In genomic region chr7:122189484-122189883, GRCm38 (mm10) we compare ENCODE assay signal across 8 mouse cellular contexts. TPM values are rescaled to one million over a fixed set of nuclear protein-coding genes. Genes with fewer than 3 reads are reported as not detected.
DNase-seq lines count a peak whose midpoint lies in the region; ATAC-seq and TF ChIP-seq lines count a peak whose summit lies in the region.

No protein-coding gene starts in this region.

- H3K4me3 ChIP-seq in cerebellum, adult 2 months (replicated peaks; ENCODE audit: insufficient read depth, low read depth, low read length) = no peak overlapping the region
- H3K4me3 ChIP-seq in layer of hippocampus, adult 2 months = no peak overlapping the region
- no peak overlapping the region for H3K4me3 ChIP-seq in G1E (ENCODE audit: low read depth, low read length)
- H3K4me3 ChIP-seq in liver, adult 2 months (ENCODE audit: insufficient read depth, low read depth, low read length) = no peak overlapping the region

- H3K36me3 ChIP-seq in G1E (replicated peaks) = no peaks in the 10 kb centered on the region
- H3K36me3 ChIP-seq in liver, adult 2 months (ENCODE audit: control insufficient read depth, insufficient read depth, low read length) = no peaks in the 10 kb centered on the region

- H3K27me3 ChIP-seq in cerebellum, adult 2 months (ENCODE audit: control insufficient read depth, insufficient read depth, low read length) = no peaks in the 10 kb centered on the region
- peaks cover 11% of the 10 kb centered on the region; the same call in 1 of the 2 replicates for H3K27me3 ChIP-seq in G1E (ENCODE audit: insufficient read depth, low read length)
- H3K27me3 ChIP-seq in liver, adult 2 months (ENCODE audit: control insufficient read depth, insufficient read depth, low read length) = no peaks in the 10 kb centered on the region; the same call in 1 of the 2 replicates

- 34% methylated on average over 7 of the region's 7 CpGs for WGBS in cerebellum, adult 2 months
- 45% methylated on average over 7 of the region's 7 CpGs for WGBS in liver, adult 2 months

- no peak overlapping the region for H3K9ac ChIP-seq in liver, adult 2 months (ENCODE audit: low read depth, low read length)

- no peak overlapping the region for H3K27ac ChIP-seq in cerebellum, adult 2 months (ENCODE audit: insufficient read depth, low read length)
- no peak overlapping the region for H3K27ac ChIP-seq in layer of hippocampus, adult 2 months
- no peak overlapping the region for H3K27ac ChIP-seq in liver, adult 2 months (replicated peaks; ENCODE audit: insufficient read depth, low read depth, low read length)

- TF ChIP-seq CTCF in cerebellum, adult 2 months (IDR thresholded peaks at IDR 0.05; ENCODE audit: borderline replicate concordance, insufficient read depth, low read depth, low read length) = peak; percentile 72
- TF ChIP-seq CTCF in layer of hippocampus, adult 2 months (conservative IDR thresholded peaks at IDR 0.05) = peak; percentile 78
- peak; percentile 86 for TF ChIP-seq CTCF in G1E (IDR thresholded peaks at IDR 0.05; ENCODE audit: low read depth, low read length)
- TF ChIP-seq CTCF in liver, adult 2 months (IDR thresholded peaks at IDR 0.05; ENCODE audit: low read depth, low read length) = peak; percentile 78

- H3K79me2 ChIP-seq in liver, adult 2 months (ENCODE audit: control insufficient read depth, insufficient read depth, low read length) = no peaks in the 10 kb centered on the region

- peak in 1 of 2 experiments; percentile 19 for DNase-seq in cerebellum, adult 2 months
- no peak for DNase-seq in cerebellum, adult 11-12 months
- peak in 1 of 2 experiments; percentile 53 for DNase-seq in layer of hippocampus, adult 2 months (ENCODE audit: low spot score in 2 of 2)
- no peak for DNase-seq in layer of hippocampus, adult 9-10 months (ENCODE audit: low spot score)
- peak; percentile 25 for DNase-seq in G1E (ENCODE audit: low spot score)
- DNase-seq in embryo, embryonic 11 days = peak; percentile 72
- DNase-seq in liver, adult 2 months (ENCODE audit: extremely low read depth, low read depth, low spot score) = peak; percentile 15
- peak; percentile 43 to 78 for DNase-seq in spleen, postnatal 4 days (ENCODE audit: low spot score in 2 of 2)

- ATAC-seq in G1E (ENCODE audit: extremely low read depth, insufficient number of reproducible peaks, low FRiP score, poor library complexity, severe bottlenecking) = no peak

- H3K9me3 ChIP-seq in G1E (replicated peaks) = no peaks in the 10 kb centered on the region; the same call in 1 of the 2 replicates

- TF ChIP-seq POLR2A in cerebellum, adult 2 months (IDR thresholded peaks at IDR 0.05; ENCODE audit: borderline replicate concordance, insufficient read depth, low read length) = no peak
- TF ChIP-seq POLR2A in liver, adult 2 months (IDR thresholded peaks at IDR 0.05; ENCODE audit: extremely low read depth, insufficient read depth, low read length) = no peak

- H3K4me1 ChIP-seq in cerebellum, adult 2 months (ENCODE audit: control insufficient read depth, insufficient read depth, low read length) = no peaks in the 10 kb centered on the region
- peaks cover 2% of the 10 kb centered on the region; the same call in 1 of the 2 replicates for H3K4me1 ChIP-seq in G1E (ENCODE audit: insufficient read depth, low read depth, low read length)
- no peaks in the 10 kb centered on the region for H3K4me1 ChIP-seq in liver, adult 2 months (ENCODE audit: control insufficient read depth, insufficient read depth, low read length)

RNA-seq across cellular contexts. Expression of gene Ern2, which starts 3.5 kb away (rescaled TPM):
- 0.11 and 0.21 TPM in 2 replicates for polyA plus RNA-seq in cerebellum, adult 2 months (2012; rRNA removed)
- under 1 TPM; 0.39 to 0.41 TPM for total RNA-seq in layer of hippocampus, adult 2 months (2021)
- not detected in 2 replicates for total RNA-seq in G1E (2014; fragmentation: Nextera tagmentation)
- not detected in 2 replicates for total RNA-seq in G1E (2017)
- polyA plus RNA-seq in G1E (2012) = not detected in 2 replicates
- not detected in 2 replicates for total RNA-seq in liver, adult 2 months (2014; rRNA removed)
- polyA plus RNA-seq in liver, adult 2 months (2012; rRNA removed) = 0.04 and 0.10 TPM in 2 replicates

RNA-seq across cellular contexts. Expression of gene Chp2, which starts 29.8 kb away (rescaled TPM):
- 0.29 and 0.46 TPM in 2 replicates for polyA plus RNA-seq in cerebellum, adult 2 months (2012; rRNA removed)
- 1 to 10 TPM; 2.7 to 3.3 TPM for total RNA-seq in layer of hippocampus, adult 2 months (2021)
- total RNA-seq in G1E (2014; fragmentation: Nextera tagmentation) (not detected in 2 replicates), G1E (2017) (0.11 TPM in 1 of 2 replicates, not detected in the other)
- not detected in 2 replicates for polyA plus RNA-seq in G1E (2012)
- 4.5 and 5.3 TPM in 2 replicates for total RNA-seq in liver, adult 2 months (2014; rRNA removed)
- polyA plus RNA-seq in liver, adult 2 months (2012; rRNA removed) = 2.5 and 2.8 TPM in 2 replicates

RNA-seq across cellular contexts. Expression of gene Plk1, which starts 30.2 kb away (rescaled TPM):
- polyA plus RNA-seq in cerebellum, adult 2 months (2012; rRNA removed) = 2.0 and 2.1 TPM in 2 replicates
- 1 to 10 TPM; 2.1 to 2.9 TPM for total RNA-seq in layer of hippocampus, adult 2 months (2021)
- total RNA-seq in G1E (2014; fragmentation: Nextera tagmentation) (103 and 128 TPM in 2 replicates), G1E (2017) (35.0 and 51.6 TPM in 2 replicates)
- 83.0 and 96.3 TPM in 2 replicates for polyA plus RNA-seq in G1E (2012)
- total RNA-seq in liver, adult 2 months (2014; rRNA removed) = 0.40 and 0.74 TPM in 2 replicates
- 0.24 and 0.42 TPM in 2 replicates for polyA plus RNA-seq in liver, adult 2 months (2012; rRNA removed)

RNA-seq across cellular contexts. Expression of gene Dctn5, which starts 56.6 kb away (rescaled TPM):
- 110 and 115 TPM in 2 replicates for polyA plus RNA-seq in cerebellum, adult 2 months (2012; rRNA removed)
- total RNA-seq in layer of hippocampus, adult 2 months (2021) = 100 to 1,000 TPM; 101 to 104 TPM
- total RNA-seq in G1E (2014; fragmentation: Nextera tagmentation) (66.3 and 96.8 TPM in 2 replicates), G1E (2017) (116 and 125 TPM in 2 replicates)
- 5.7 and 6.2 TPM in 2 replicates for polyA plus RNA-seq in G1E (2012)
- total RNA-seq in liver, adult 2 months (2014; rRNA removed) = 13.9 and 14.6 TPM in 2 replicates
- polyA plus RNA-seq in liver, adult 2 months (2012; rRNA removed) = 30.0 and 32.7 TPM in 2 replicates

RNA-seq across cellular contexts. Expression of gene Palb2, which starts 56.7 kb away (rescaled TPM):
- 2.2 and 2.6 TPM in 2 replicates for polyA plus RNA-seq in cerebellum, adult 2 months (2012; rRNA removed)
- 1 to 10 TPM; 1.9 to 2.2 TPM for total RNA-seq in layer of hippocampus, adult 2 months (2021)
- 46.1 and 49.8 TPM in 2 replicates for total RNA-seq in G1E (2014; fragmentation: Nextera tagmentation)
- 31.0 and 41.1 TPM in 2 replicates for total RNA-seq in G1E (2017)
- polyA plus RNA-seq in G1E (2012) = 3.7 and 6.4 TPM in 2 replicates
- 0.83 and 1.4 TPM in 2 replicates for total RNA-seq in liver, adult 2 months (2014; rRNA removed)
- polyA plus RNA-seq in liver, adult 2 months (2012; rRNA removed) = 0.23 and 0.51 TPM in 2 replicates

Comparison
In these comparisons a context has a peak if more than half of its experiments do, and no peak if none do; other contexts are left out.
1. DNase-seq: peak in G1E (single experiment), embryo, embryonic 11 days (single experiment), liver, adult 2 months (single experiment) and spleen, postnatal 4 days (2 of 2); none in cerebellum, adult 11-12 months (single experiment) and layer of hippocampus, adult 9-10 months (single experiment).
2. RNA of gene Plk1, which starts 30.2 kb away (total RNA-seq): 35.0 to 128 TPM in G1E; 2.1 to 2.9 TPM in layer of hippocampus, adult 2 months and 0.40 to 0.74 TPM in liver, adult 2 months; every median in the first group is over 4 times any median in the second.
3. Peak in every context shown above with its lines, with median percentiles within 50 percentile points of each other: CTCF ChIP-seq.